Mouse (Mus musculus): ENCODE results near the gene Mrpl51.

DNA sequence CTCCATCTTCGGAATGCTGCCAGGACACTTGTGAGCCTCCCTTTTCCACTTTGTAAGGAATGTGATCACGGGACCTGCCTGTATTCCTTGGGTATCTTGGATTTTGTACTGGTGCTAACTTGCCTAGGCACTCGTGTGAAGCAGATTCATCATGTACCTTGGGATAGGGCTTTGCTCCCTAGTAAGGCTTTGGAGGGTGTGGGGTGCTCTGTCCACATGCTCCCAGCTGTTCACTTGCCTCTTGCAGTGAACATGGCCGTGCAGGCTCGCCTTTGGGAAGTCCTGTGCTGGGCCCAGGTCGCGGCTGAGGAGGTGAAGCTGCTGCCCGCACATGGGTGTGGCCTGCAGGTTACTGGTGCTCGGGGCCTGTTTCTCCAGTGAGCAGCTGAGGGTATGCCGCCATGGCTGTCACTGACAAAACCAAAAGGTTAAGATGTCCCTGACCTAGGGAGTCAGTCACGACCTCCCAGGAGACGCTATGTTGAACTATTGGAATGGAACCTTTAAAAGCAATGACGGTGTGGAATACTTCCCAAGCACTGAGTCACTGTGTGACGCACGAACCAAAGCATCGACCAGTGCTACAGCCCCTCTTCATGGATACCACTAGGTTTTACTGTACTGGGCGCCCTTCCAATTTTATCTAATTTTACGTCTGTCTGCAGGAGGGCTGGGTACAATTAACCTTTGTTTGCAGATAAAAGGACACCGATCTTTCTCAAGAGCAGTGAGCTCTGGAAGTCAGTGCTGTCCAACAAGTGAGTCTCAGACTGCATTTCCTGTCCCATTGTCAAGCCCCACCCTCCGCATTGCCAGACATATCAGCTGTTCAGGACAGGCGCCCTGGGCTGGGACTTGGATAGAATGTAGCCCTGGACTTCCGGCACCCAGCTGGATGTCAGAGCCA lies 30.5 kb upstream of the Mrpl51 start:
- TF ChIP-seq CTCF (IDR thresholded peaks at IDR 0.05; ENCODE audit: low read depth) = no peak
- TF ChIP-seq EP300 (optimal IDR thresholded peaks at IDR 0.05) = no peak

All from stomach, postnatal 0 days (tissue).